Mouse (Mus musculus) small intestine, adult 2 months (tissue): ENCODE data around the gene Wfdc6a.

ENCODE experiments used
- CTCF ChIP-seq: fragments of 200-500 bp; IDR thresholded peaks from 2 replicates; pipeline ENCODE4 v1.5.1; 2012; ENCODE audit warnings: low read depth, mild to moderate bottlenecking, control low read depth, inconsistent platforms, low read length, moderate library complexity, mixed read lengths; ENCODE audit not compliant: insufficient replicate concordance, insufficient read length; ENCODE audit errors: extremely low read depth
- POLR2A ChIP-seq: fragments of 200-500 bp; IDR thresholded peaks from 2 replicates; pipeline ENCODE4 v1.6.1; 2012; ENCODE audit warnings: low read depth, mild to moderate bottlenecking, control low read depth, inconsistent platforms, low read length, moderate library complexity

DNA sequence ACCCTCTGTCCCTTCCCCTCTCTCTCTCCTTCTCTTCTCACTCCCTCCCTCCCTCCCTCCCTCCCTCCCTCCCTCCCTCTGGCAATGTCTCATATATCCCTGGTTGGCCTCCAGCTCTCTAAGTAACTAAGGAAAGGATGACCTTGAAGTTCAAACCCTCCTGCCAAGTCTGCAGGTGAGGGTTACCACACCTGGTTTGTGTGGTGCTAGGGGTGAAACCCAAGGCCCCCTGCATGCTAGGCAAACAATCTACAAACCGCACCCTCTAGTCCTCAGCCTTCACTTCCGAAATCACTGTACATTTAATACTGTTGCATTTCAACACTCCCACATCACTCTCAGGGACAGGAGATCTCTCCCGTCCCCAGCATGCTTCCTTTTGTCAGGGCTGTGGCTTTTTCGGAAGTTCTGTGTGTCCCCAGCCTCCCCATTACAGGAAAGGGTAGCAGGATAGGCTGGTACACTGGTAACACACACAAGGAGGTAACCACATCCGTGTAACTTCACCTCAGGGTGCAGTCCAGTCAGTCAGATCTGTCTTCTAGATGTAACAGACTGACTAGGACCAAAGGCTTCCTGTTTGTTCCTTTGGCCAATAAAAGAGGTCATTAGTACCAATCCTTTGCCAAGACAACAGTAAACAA lies 40.7 kb downstream of the Wfdc6a start:
- TF ChIP-seq POLR2A (no peak), CTCF (no peak)
